Mouse (Mus musculus) G1E (cell line): Measurements from ENCODE around the gene Rhoh.

Experiments
- CTCF ChIP-seq: IDR thresholded peaks from 2 replicates; pipeline ENCODE4 v1.5.1; 2012; ENCODE audit warnings: low read depth, low read length, inconsistent platforms, mixed read lengths
- GATA1 ChIP-seq: IDR thresholded peaks from 2 replicates; pipeline ENCODE4 v1.6.1; 2012; ENCODE audit warnings: borderline replicate concordance, low read length, inconsistent platforms, mixed read lengths
- TAL1 ChIP-seq: conservative IDR thresholded peaks from 2 replicates; pipeline ENCODE4 v1.6.1; 2012; ENCODE audit warnings: low read depth, low read length, inconsistent platforms, mixed read lengths

- TF ChIP-seq CTCF (no peak), TAL1 (no peak), GATA1 (no peak)
Measured at GRCm38 (mm10) chr5:65864946-65865345, 3.9 kb downstream of the Rhoh start.
